In genomic region chr16:25878116-25878515, GRCm38 (mm10) we compare ENCODE assay signal across 15 mouse cellular contexts.
"Had no signal": no experiment of that assay in that cellular context is flagged by ENCODE, and none has a peak within 500 bp of the region (broad histone marks: within the 10 kb centered on the region; RNA-seq: fewer than 3 reads in every experiment).

No protein-coding gene starts in this region.

- H3K36me3 ChIP-seq: neural tube, embryonic 13.5 days; neural tube, embryonic 15.5 days; stomach, embryonic 15.5 days had no signal

- H3K27ac ChIP-seq: neural tube, embryonic 13.5 days; neural tube, embryonic 15.5 days; stomach, embryonic 15.5 days; stomach, postnatal 0 days had no signal

- H3K4me2 ChIP-seq: neural tube, embryonic 13.5 days; neural tube, embryonic 15.5 days; stomach, embryonic 15.5 days had no signal

- DNase-seq: right cerebral cortex, adult 18-20 months; right cerebral cortex, postnatal 14 days; right cerebral cortex, postnatal 25 days; right cerebral cortex, postnatal 4 days; spleen, adult 18-20 months; thymus, adult 18-20 months; thymus, adult 2 months; thymus, postnatal 14 days; thymus, postnatal 25 days; thymus, postnatal 36 days; thymus, postnatal 4 days had no signal

- H3K9ac ChIP-seq: neural tube, embryonic 13.5 days; neural tube, embryonic 15.5 days; stomach, embryonic 15.5 days had no signal

- H3K4me3 ChIP-seq: neural tube, embryonic 13.5 days; neural tube, embryonic 15.5 days; stomach, embryonic 15.5 days had no signal

- H3K4me1 ChIP-seq: neural tube, embryonic 13.5 days; neural tube, embryonic 15.5 days; stomach, embryonic 15.5 days had no signal

- H3K27me3 ChIP-seq: neural tube, embryonic 13.5 days; neural tube, embryonic 15.5 days; stomach, embryonic 15.5 days had no signal

- H3K9me3 ChIP-seq: neural tube, embryonic 13.5 days; neural tube, embryonic 15.5 days; stomach, embryonic 15.5 days had no signal
